Mouse (Mus musculus): ENCODE data around the gene Troap. TPM values are rescaled to one million over a fixed set of nuclear protein-coding genes. Genes with fewer than 3 reads are reported as not detected.
"Not testable (repeated sequence)": the region's sequence is repeated elsewhere in the genome, so short reads cannot be mapped to it uniquely, and the experiment has no call there.

Troap gene
- polyA plus RNA-seq, 1 experiment from 2014 or later, result 13.3 TPM

GRCm38 (mm10) chr15:99055040-99055439, 19.3 kb upstream of the Troap start, which contains the start of gene Prph:
Gene Prph (plus strand): TSS chr15:99055174.
- peak within 1 kb of the TSS; percentile 24 for H3K4me3 ChIP-seq (ENCODE audit: low read depth, low read length)
- peaks cover 65% of the 10 kb centered on the region for H3K27me3 ChIP-seq (ENCODE audit: control insufficient read depth, insufficient read depth, low read depth, low read length)
- H3K4me1 ChIP-seq (ENCODE audit: control insufficient read depth, low read depth, low read length), result peaks cover 6% of the 10 kb centered on the region
- H3K9ac ChIP-seq (ENCODE audit: low read depth, low read length), result no peak within 1 kb of the TSS
- no peaks in the 10 kb centered on the region for H3K36me3 ChIP-seq (ENCODE audit: control insufficient read depth, insufficient read depth)
- H3K4me2 ChIP-seq (ENCODE audit: low read depth, low read length), result peak within 1 kb of the TSS; percentile 43
- no peak for ATAC-seq (ENCODE audit: low read depth)
- WGBS (ENCODE audit: insufficient replicate concordance), result 4% methylated on average over 29 of the region's 30 CpGs
- no peaks in the 10 kb centered on the region for H3K9me3 ChIP-seq (replicated peaks; ENCODE audit: control insufficient read depth, low read length)
- no peak within 1 kb of the TSS for H3K27ac ChIP-seq (ENCODE audit: low read length)

DNA sequence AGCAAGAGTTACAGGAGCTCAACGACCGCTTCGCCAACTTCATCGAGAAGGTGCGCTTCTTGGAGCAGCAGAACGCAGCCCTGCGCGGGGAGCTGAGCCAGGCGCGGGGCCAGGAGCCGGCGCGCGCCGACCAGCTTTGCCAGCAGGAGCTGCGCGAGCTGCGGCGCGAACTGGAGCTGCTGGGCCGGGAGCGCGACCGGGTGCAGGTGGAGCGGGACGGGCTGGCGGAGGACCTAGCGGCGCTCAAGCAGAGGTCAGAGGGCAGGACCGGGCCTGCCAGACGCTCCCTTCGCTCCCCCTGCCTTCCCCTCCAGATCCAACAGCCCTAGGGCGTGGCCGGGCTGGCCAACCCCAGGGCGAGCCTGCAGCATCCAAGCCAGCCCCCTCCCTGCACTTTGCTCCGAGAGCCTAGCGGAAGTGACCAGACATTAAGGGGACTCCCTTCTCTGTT, 18.8 kb upstream of the Troap start:
- peak; percentile 37; the same call in 1 of the 2 replicates for ATAC-seq (ENCODE audit: low read depth)
- no peak overlapping the region for H3K27ac ChIP-seq (ENCODE audit: low read length)
- no peaks in the 10 kb centered on the region for H3K36me3 ChIP-seq (ENCODE audit: control insufficient read depth, insufficient read depth)
- WGBS (ENCODE audit: insufficient replicate concordance), result 0% methylated on average over 30 of the region's 37 CpGs
- H3K9me3 ChIP-seq (replicated peaks; ENCODE audit: control insufficient read depth, low read length), result no peaks in the 10 kb centered on the region
- H3K4me1 ChIP-seq (ENCODE audit: control insufficient read depth, low read depth, low read length), result peaks cover 6% of the 10 kb centered on the region
- H3K27me3 ChIP-seq (ENCODE audit: control insufficient read depth, insufficient read depth, low read depth, low read length), result peaks cover 65% of the 10 kb centered on the region
- peak overlapping the region; percentile 24 for H3K4me3 ChIP-seq (ENCODE audit: low read depth, low read length)
- H3K9ac ChIP-seq (ENCODE audit: low read depth, low read length), result no peak overlapping the region
- H3K4me2 ChIP-seq (ENCODE audit: low read depth, low read length), result peak overlapping the region; percentile 43

DNA sequence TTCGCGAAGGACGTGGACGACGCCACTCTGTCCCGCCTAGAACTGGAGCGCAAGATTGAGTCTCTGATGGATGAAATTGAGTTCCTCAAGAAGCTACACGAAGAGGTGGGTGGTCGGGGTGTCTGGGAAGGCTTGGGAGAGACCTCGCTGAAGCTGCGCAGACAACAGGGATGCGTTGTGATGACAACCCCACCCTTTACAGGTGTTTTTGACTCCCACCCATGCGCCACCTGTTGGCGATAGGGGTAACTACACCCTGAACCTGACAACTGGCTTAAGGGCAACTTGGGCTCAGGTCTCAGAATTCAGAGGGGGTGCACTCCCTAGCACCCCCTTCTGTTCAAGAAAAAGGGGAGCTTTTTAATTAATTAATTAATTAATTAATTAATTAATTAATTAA, 18.0 kb upstream of the Troap start:
- Histone ChIP-seq H3K27me3 (ENCODE audit: control insufficient read depth, insufficient read depth, low read depth, low read length) (peaks cover 67% of the 10 kb centered on the region), H3K9ac (ENCODE audit: low read depth, low read length) (no peak overlapping the region), H3K4me2 (ENCODE audit: low read depth, low read length) (no peak overlapping the region), H3K9me3 (replicated peaks; ENCODE audit: control insufficient read depth, low read length) (no peaks in the 10 kb centered on the region), H3K4me1 (ENCODE audit: control insufficient read depth, low read depth, low read length) (peaks cover 6% of the 10 kb centered on the region), H3K4me3 (ENCODE audit: low read depth, low read length) (no peak overlapping the region), H3K27ac (ENCODE audit: low read length) (no peak overlapping the region), H3K36me3 (ENCODE audit: control insufficient read depth, insufficient read depth) (no peaks in the 10 kb centered on the region)
- ATAC-seq (ENCODE audit: low read depth), result no peak; the same call in 1 of the 2 replicates
- 10% methylated on average over 14 of the region's 14 CpGs for WGBS (ENCODE audit: insufficient replicate concordance)

DNA sequence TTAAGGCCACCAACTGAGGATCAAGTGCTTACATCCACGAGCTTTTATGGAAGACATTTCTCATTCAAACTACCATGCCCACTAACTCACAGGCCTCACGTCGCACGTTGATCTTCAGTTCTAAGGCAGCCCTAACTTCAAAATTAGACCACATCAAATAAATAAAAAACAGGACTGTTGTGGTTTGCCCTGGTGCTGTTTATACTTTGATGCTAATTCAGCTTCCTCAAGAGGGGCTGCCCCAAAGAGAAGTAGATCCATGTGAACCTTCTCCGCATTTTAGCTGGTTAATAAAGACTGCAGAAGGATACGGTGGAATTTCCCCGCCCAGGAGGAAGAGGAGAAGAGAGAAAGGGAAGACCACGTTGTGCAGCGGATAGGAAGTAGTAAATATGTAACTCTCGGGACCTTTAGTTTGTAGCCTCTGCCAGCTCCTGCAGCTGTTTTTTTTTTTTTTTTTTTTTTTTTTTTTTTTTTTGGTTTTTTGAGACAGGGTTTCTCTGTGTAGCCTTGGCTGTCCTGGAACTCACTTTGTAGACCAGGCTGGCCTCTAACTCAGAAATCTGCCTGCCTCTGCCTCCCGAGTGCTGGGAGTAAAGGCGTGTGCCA, 8.7 kb upstream of the Troap start:
- WGBS (ENCODE audit: insufficient replicate concordance), result 62% methylated on average over 12 of the region's 12 CpGs
- H3K36me3 ChIP-seq (ENCODE audit: control insufficient read depth, insufficient read depth), result no peaks in the 10 kb centered on the region
- peaks cover 13% of the 10 kb centered on the region for H3K27me3 ChIP-seq (ENCODE audit: control insufficient read depth, insufficient read depth, low read depth, low read length)
- no peak for ATAC-seq (ENCODE audit: low read depth)
- H3K4me2 ChIP-seq (ENCODE audit: low read depth, low read length), result no peak overlapping the region
- no peak overlapping the region for H3K27ac ChIP-seq (ENCODE audit: low read length)
- H3K4me3 ChIP-seq (ENCODE audit: low read depth, low read length), result no peak overlapping the region
- no peaks in the 10 kb centered on the region for H3K4me1 ChIP-seq (ENCODE audit: control insufficient read depth, low read depth, low read length)
- no peaks in the 10 kb centered on the region for H3K9me3 ChIP-seq (replicated peaks; ENCODE audit: control insufficient read depth, low read length)
- H3K9ac ChIP-seq (ENCODE audit: low read depth, low read length), result no peak overlapping the region

DNA sequence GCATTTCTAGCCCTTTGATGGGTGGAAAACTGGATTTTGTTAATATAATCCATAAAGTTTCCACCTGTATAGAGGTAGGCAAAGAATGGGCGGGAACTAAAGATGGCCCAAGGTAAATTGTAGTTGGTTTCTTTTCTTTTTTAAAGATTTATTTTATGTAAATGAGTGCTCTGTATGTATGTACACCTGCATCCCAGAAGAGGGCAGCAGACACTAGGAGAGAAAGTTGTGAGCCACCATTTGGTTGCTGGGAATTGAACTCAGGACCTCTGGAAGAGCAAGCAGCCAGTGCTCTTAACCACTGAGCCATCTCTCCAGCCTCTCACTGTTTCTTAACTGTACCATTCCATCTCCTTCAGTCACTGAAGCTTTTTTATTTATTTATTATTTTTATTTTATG, 2.4 kb upstream of the Troap start:
- Histone ChIP-seq H3K4me2 (ENCODE audit: low read depth, low read length) (no peak overlapping the region), H3K4me1 (ENCODE audit: control insufficient read depth, low read depth, low read length) (peaks cover 13% of the 10 kb centered on the region), H3K36me3 (ENCODE audit: control insufficient read depth, insufficient read depth) (no peaks in the 10 kb centered on the region), H3K27ac (ENCODE audit: low read length) (no peak overlapping the region), H3K27me3 (ENCODE audit: control insufficient read depth, insufficient read depth, low read depth, low read length) (peaks cover 3% of the 10 kb centered on the region; the same call in 1 of the 2 replicates), H3K4me3 (ENCODE audit: low read depth, low read length) (no peak overlapping the region), H3K9me3 (replicated peaks; ENCODE audit: control insufficient read depth, low read length) (no peaks in the 10 kb centered on the region), H3K9ac (ENCODE audit: low read depth, low read length) (no peak overlapping the region)
- WGBS (ENCODE audit: insufficient replicate concordance), result 55% methylated on average over 1 of the region's 1 CpGs
- ATAC-seq (ENCODE audit: low read depth), result no peak

DNA sequence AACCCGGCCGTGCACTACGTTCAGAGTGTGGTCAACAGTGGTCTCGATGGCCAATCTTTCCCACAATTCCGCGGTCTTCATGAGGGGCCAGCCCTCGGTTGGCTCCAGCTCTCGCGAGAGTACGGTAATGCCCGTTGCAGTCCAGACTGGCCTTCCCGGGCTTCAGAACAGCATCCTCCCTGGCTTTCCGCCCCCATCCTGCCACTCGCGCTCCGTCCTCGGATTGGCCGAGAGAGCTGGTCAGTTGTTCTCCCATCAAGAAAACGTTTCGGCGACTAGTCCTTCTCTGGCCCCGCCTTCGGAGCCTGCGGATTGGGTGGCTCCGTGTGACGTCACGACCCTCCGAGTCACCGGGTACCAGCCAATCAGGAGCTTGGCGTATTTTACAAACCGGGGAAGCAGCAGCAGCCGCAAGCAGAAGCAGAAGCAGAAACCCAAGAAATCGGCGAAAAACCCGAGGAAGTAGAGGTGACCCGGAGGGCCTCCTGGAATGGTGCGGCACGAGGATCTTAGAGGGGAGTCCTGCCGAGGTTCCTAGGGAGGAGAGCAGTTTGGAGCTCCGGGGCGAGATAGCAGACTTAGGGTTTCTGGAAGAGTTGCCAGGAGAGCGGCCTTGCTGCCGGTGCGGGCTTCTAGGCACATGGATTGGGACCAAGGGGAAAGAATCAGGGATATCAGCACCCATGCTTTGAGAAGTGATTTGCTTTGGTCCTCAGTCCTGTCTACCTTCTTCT, 392 bp downstream of the Troap start:
- under 1% methylated on average over 44 of the region's 44 CpGs for WGBS (ENCODE audit: insufficient replicate concordance)
- ATAC-seq (ENCODE audit: low read depth), result peak; percentile 96
- peak overlapping the region; percentile 97 for H3K27ac ChIP-seq (ENCODE audit: low read length)
- H3K4me2 ChIP-seq (ENCODE audit: low read depth, low read length), result peak overlapping the region; percentile 98
- peak overlapping the region; percentile 89 for H3K9ac ChIP-seq (ENCODE audit: low read depth, low read length)
- H3K36me3 ChIP-seq (ENCODE audit: control insufficient read depth, insufficient read depth), result peaks cover 8% of the 10 kb centered on the region; the same call in 1 of the 2 replicates
- H3K9me3 ChIP-seq (replicated peaks; ENCODE audit: control insufficient read depth, low read length), result no peaks in the 10 kb centered on the region
- H3K27me3 ChIP-seq (ENCODE audit: control insufficient read depth, insufficient read depth, low read depth, low read length), result no peaks in the 10 kb centered on the region
- H3K4me1 ChIP-seq (ENCODE audit: control insufficient read depth, low read depth, low read length), result peaks cover 13% of the 10 kb centered on the region
- H3K4me3 ChIP-seq (ENCODE audit: low read depth, low read length), result peak overlapping the region; percentile 87

DNA sequence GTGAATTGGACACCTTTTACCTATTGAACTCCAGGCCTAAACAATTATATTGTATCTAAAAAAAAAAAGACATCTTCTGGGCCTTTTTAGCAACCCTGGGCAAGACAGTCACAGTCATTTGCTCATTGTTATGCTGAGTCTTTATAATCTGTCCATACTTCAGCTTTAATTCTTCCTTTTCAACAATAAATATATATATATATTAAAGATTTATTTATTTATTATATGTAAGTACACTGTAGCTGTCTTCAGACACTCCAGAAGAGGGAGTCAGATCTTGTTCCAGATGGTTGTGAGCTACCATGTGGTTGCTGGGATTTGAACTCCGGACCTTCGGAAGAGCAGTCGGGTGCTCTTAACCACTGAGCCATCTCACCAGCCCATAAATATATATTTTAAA, 1.6 kb downstream of the Troap start:
- not testable (repeated sequence) for H3K27me3 ChIP-seq (ENCODE audit: control insufficient read depth, insufficient read depth, low read depth, low read length); H3K9ac ChIP-seq (ENCODE audit: low read depth, low read length); H3K9me3 ChIP-seq (replicated peaks; ENCODE audit: control insufficient read depth, low read length); H3K36me3 ChIP-seq (ENCODE audit: control insufficient read depth, insufficient read depth); H3K27ac ChIP-seq (ENCODE audit: low read length); ATAC-seq (ENCODE audit: low read depth)
- Histone ChIP-seq H3K4me1 (ENCODE audit: control insufficient read depth, low read depth, low read length) (peaks cover 13% of the 10 kb centered on the region), H3K4me3 (ENCODE audit: low read depth, low read length) (peak overlapping the region; percentile 87), H3K4me2 (ENCODE audit: low read depth, low read length) (peak overlapping the region; percentile 98)
- WGBS (ENCODE audit: insufficient replicate concordance), result 92% methylated on average over 3 of the region's 3 CpGs

GRCm38 (mm10) chr15:99078181-99078910, 4.0 kb downstream of the Troap start:
- no peak for ATAC-seq (ENCODE audit: low read depth)
- peaks cover 13% of the 10 kb centered on the region for H3K4me1 ChIP-seq (ENCODE audit: control insufficient read depth, low read depth, low read length)
- H3K9me3 ChIP-seq (replicated peaks; ENCODE audit: control insufficient read depth, low read length), result no peaks in the 10 kb centered on the region
- no peak overlapping the region for H3K4me3 ChIP-seq (ENCODE audit: low read depth, low read length)
- no peak overlapping the region for H3K27ac ChIP-seq (ENCODE audit: low read length)
- H3K4me2 ChIP-seq (ENCODE audit: low read depth, low read length), result no peak overlapping the region
- H3K9ac ChIP-seq (ENCODE audit: low read depth, low read length), result no peak overlapping the region
- WGBS (ENCODE audit: insufficient replicate concordance), result 76% methylated on average over 15 of the region's 15 CpGs
- peaks cover 23% of the 10 kb centered on the region for H3K36me3 ChIP-seq (ENCODE audit: control insufficient read depth, insufficient read depth)
- no peaks in the 10 kb centered on the region for H3K27me3 ChIP-seq (ENCODE audit: control insufficient read depth, insufficient read depth, low read depth, low read length)

Data from liver, embryonic 16.5 days (tissue).